Mouse (Mus musculus) forebrain, embryonic 15.5 days (tissue): ENCODE results near the gene Ficd. TPM values are rescaled to one million over a fixed set of nuclear protein-coding genes. Genes with fewer than 3 reads are reported as not detected.
A peak's percentile ranks its signal among the peaks of the same experiment; 100 is the strongest.
"Not testable (repeated sequence)": the region's sequence is repeated elsewhere in the genome, so short reads cannot be mapped to it uniquely, and the experiment has no call there.

ENCODE experiments used
- ATAC-seq: fragments of 200-750 bp; cut with Nextera tagmentation; replicated peaks from 2 replicates; pipeline ENCODE4 v1.8.0; 2017; ENCODE audit warnings: mild to moderate bottlenecking, moderate TSS enrichment, moderate library complexity
- H3K27ac ChIP-seq: fragments of 300-500 bp; sonication (generic); replicated peaks from 2 replicates; pipeline ENCODE4 v1.5.1; 2015; ENCODE audit warnings: mild to moderate bottlenecking, inconsistent platforms
- H3K27me3 ChIP-seq: fragments of 300-500 bp; sonication (generic); 2 replicates; pipeline ENCODE4 v1.6.1; 2015; ENCODE audit warnings: inconsistent platforms
- H3K36me3 ChIP-seq: fragments of 300-500 bp; sonication (generic); 2 replicates; pipeline ENCODE4 v1.6.1; 2015; ENCODE audit warnings: mild to moderate bottlenecking, inconsistent platforms
- H3K4me1 ChIP-seq: fragments of 300-500 bp; sonication (generic); 2 replicates; pipeline ENCODE4 v1.6.1; 2015; ENCODE audit warnings: inconsistent platforms
- H3K4me2 ChIP-seq: fragments of 300-500 bp; sonication (generic); replicated peaks from 2 replicates; pipeline ENCODE4 v1.6.1; 2015; ENCODE audit warnings: mild to moderate bottlenecking, inconsistent platforms
- H3K4me3 ChIP-seq: fragments of 300-500 bp; sonication (generic); 2 replicates; pipeline ENCODE4 v1.5.1; 2015; ENCODE audit warnings: mild to moderate bottlenecking, inconsistent platforms
- H3K9ac ChIP-seq: fragments of 300-500 bp; sonication (generic); replicated peaks from 2 replicates; pipeline ENCODE4 v1.6.1; 2015; ENCODE audit warnings: mild to moderate bottlenecking, inconsistent platforms
- H3K9me3 ChIP-seq: fragments of 300-500 bp; sonication (generic); 2 replicates; pipeline ENCODE4 v1.6.1; 2016; ENCODE audit warnings: inconsistent platforms
- WGBS: fragments of 180-500 bp; shearing (Covaris S2); methylation state at CpG from one replicate; pipeline ENCODE4 v1.1.7; 2015; ENCODE audit warnings: mixed read lengths; 5-methylcytosine and 5-hydroxymethylcytosine counted together
- polyA plus RNA-seq: library from polyadenylated mRNA; unstranded; fragments of >200 nt; fragmentation: Nextera tagmentation; extraction: Ambion mirVana; gene quantifications from 2 replicates; pipeline ENCODE4 v1.2.1, GENCODE M21; 2015

Ficd gene
- polyA plus RNA-seq, 1 experiment from 2014 or later, result 9.0 TPM

- Histone ChIP-seq H3K4me3 (no peak overlapping the region), H3K36me3 (peaks cover 28% of the 10 kb centered on the region), H3K9me3 (no peaks in the 10 kb centered on the region), H3K4me1 (no peaks in the 10 kb centered on the region), H3K27ac (no peak overlapping the region), H3K9ac (no peak overlapping the region), H3K4me2 (no peak overlapping the region), H3K27me3 (peaks cover 10% of the 10 kb centered on the region; the same call in 1 of the 2 replicates)
- ATAC-seq, result 0 out of 2 replicates have a peak, but pooled peaks have one; percentile 38
- WGBS, result 97% methylated on average over 3 of the region's 3 CpGs
Measured at GRCm38 (mm10) chr5:113780082-113780752, 44.6 kb downstream of the Ficd start.

DNA sequence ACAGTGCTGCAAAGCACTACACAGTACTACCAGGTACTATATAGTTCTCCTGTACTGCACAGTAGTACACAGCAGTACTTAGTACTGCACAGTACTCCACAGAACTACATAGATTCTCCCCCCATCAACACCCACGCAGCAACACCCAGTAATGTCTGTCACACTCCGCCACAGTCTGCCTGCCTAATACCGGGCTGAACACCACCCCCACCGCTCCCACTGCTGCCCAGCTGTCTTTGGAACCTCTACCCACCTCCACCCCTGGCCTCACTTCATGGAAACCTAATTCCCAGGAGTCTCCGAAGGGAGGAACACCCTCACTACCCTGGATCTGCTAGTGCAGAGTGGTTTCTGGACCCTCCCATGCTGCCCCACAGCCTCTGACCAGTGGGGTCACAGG lies 45.2 kb downstream of the Ficd start:
- Histone ChIP-seq H3K27ac (no peak overlapping the region), H3K9ac (no peak overlapping the region), H3K27me3 (peaks cover 10% of the 10 kb centered on the region; the same call in 1 of the 2 replicates), H3K9me3 (no peaks in the 10 kb centered on the region), H3K4me3 (no peak overlapping the region), H3K4me2 (no peak overlapping the region), H3K36me3 (peaks cover 23% of the 10 kb centered on the region), H3K4me1 (no peaks in the 10 kb centered on the region)
- ATAC-seq, result no peak
- 90% methylated on average over 5 of the region's 5 CpGs for WGBS

GRCm38 (mm10) chr5:113781254-113781653 lies 45.7 kb downstream of the Ficd start:
- no peak overlapping the region for H3K4me2 ChIP-seq
- no peaks in the 10 kb centered on the region for H3K4me1 ChIP-seq
- no peak overlapping the region for H3K4me3 ChIP-seq
- no peak overlapping the region for H3K27ac ChIP-seq
- no peak for ATAC-seq
- WGBS, result 87% methylated on average over 7 of the region's 7 CpGs
- H3K9me3 ChIP-seq, result no peaks in the 10 kb centered on the region
- H3K36me3 ChIP-seq, result peaks cover 18% of the 10 kb centered on the region
- no peak overlapping the region for H3K9ac ChIP-seq
- peaks cover 10% of the 10 kb centered on the region; the same call in 1 of the 2 replicates for H3K27me3 ChIP-seq

DNA sequence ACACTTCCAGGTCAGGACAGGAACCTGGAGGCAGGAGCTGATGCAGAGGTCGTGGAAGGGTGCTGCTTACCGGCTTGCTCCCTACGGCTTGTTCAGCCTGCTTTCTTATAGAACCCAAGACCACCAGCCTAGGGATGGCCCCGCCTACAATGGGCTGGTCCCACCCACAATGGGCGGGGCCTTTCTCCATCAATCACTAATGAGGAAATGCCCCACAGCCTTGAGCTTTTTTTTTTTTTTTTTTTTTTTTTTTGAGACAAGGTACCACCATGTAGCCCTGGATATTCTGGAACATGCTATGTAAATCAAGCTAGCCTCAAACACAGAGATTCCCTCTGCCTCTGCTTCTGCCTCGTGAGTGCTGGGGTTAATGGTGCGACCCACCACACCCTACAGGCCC lies 46.3 kb downstream of the Ficd start:
- Histone ChIP-seq H3K27me3 (peaks cover 10% of the 10 kb centered on the region; the same call in 1 of the 2 replicates), H3K36me3 (peaks cover 12% of the 10 kb centered on the region), H3K4me2 (no peak overlapping the region), H3K9ac (no peak overlapping the region), H3K4me1 (no peaks in the 10 kb centered on the region), H3K27ac (no peak overlapping the region), H3K4me3 (no peak overlapping the region), H3K9me3 (no peaks in the 10 kb centered on the region)
- 78% methylated on average over 7 of the region's 7 CpGs for WGBS
- ATAC-seq, result no peak

- no peaks in the 10 kb centered on the region for H3K4me1 ChIP-seq
- H3K9ac ChIP-seq, result no peak overlapping the region
- peaks cover 5% of the 10 kb centered on the region; the same call in 1 of the 2 replicates for H3K36me3 ChIP-seq
- no peak overlapping the region for H3K4me2 ChIP-seq
- H3K9me3 ChIP-seq, result no peaks in the 10 kb centered on the region
- no peak overlapping the region for H3K4me3 ChIP-seq
- ATAC-seq, result no peak
- WGBS, result 84% methylated on average over 7 of the region's 7 CpGs
- peaks cover 10% of the 10 kb centered on the region; the same call in 1 of the 2 replicates for H3K27me3 ChIP-seq
- H3K27ac ChIP-seq, result no peak overlapping the region
Measured at GRCm38 (mm10) chr5:113782624-113783023, 47.0 kb downstream of the Ficd start.

GRCm38 (mm10) chr5:113783581-113784001 lies 48.0 kb downstream of the Ficd start:
- Histone ChIP-seq H3K27me3 (peaks cover 10% of the 10 kb centered on the region; the same call in 1 of the 2 replicates), H3K9me3 (no peaks in the 10 kb centered on the region), H3K4me3 (no peak overlapping the region), H3K36me3 (0 out of 2 replicates have a peak, but pooled peaks cover 1% of the 10 kb centered on the region), H3K4me1 (no peaks in the 10 kb centered on the region), H3K27ac (no peak overlapping the region), H3K9ac (no peak overlapping the region), H3K4me2 (no peak overlapping the region)
- ATAC-seq, result no peak
- 20% methylated on average over 12 of the region's 12 CpGs for WGBS

- ATAC-seq, H3K4me1 ChIP-seq: not testable (repeated sequence)
- WGBS, result 42% methylated on average over 3 of the region's 3 CpGs
Measured at GRCm38 (mm10) chr5:113784104-113784503, 48.5 kb downstream of the Ficd start.

GRCm38 (mm10) chr5:113786985-113787384 lies 51.4 kb downstream of the Ficd start:
- Histone ChIP-seq H3K9ac (no peak overlapping the region), H3K4me3 (no peak overlapping the region), H3K9me3 (no peaks in the 10 kb centered on the region), H3K4me1 (no peaks in the 10 kb centered on the region), H3K27me3 (peaks cover 10% of the 10 kb centered on the region; the same call in 1 of the 2 replicates), H3K27ac (no peak overlapping the region), H3K36me3 (no peaks in the 10 kb centered on the region), H3K4me2 (no peak overlapping the region)
- WGBS, result 85% methylated on average over 5 of the region's 5 CpGs
- ATAC-seq, result no peak

More at GRCm38 (mm10) chr5:113784104-113784503, 48.5 kb downstream of the Ficd start:
- H3K4me2 ChIP-seq, H3K9me3 ChIP-seq, H3K27me3 ChIP-seq, H3K36me3 ChIP-seq, H3K9ac ChIP-seq, H3K27ac ChIP-seq, H3K4me3 ChIP-seq: not testable (repeated sequence)

- Histone ChIP-seq H3K36me3 (no peaks in the 10 kb centered on the region), H3K27ac (no peak overlapping the region), H3K4me1 (no peaks in the 10 kb centered on the region), H3K27me3 (0 out of 2 replicates have a peak, but pooled peaks cover 1% of the 10 kb centered on the region), H3K4me2 (no peak overlapping the region), H3K9me3 (no peaks in the 10 kb centered on the region), H3K4me3 (no peak overlapping the region), H3K9ac (no peak overlapping the region)
- no peak for ATAC-seq
- WGBS, result 49% methylated on average over 6 of the region's 6 CpGs
Measured at GRCm38 (mm10) chr5:113788645-113789044, 53.0 kb downstream of the Ficd start.

DNA sequence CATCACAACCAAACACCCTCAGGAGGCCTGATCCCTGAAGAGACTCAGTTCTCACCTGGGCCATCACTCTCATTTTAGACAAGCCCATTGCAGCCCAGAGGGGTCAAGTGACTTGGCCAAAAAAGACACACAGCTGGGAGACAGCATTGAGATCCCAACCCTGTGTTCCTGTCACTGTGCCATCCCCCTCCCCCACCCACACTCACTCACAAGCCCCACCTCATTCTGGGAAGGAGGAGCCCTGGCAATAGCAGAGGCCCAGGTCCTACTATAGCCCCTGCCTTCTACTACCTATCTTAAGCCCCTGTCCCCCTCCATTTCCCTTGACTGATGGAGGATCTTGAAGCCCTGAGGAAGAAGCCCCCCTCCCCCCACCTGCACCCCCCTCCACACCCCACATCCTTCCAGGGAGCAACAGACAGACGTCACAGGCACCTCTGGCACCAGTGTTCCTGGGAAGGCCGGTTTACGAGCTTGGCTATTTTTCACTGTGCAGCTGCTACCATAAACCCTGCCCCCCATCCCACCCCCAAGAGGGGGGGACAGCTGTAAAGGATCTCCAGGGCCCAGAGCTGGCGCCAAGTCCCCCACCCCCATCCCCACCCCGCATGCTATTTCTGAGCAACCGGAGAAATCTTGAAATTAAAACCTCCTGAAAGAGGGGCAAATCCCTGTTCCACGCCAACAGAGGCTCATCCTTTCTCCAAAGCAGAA lies 53.6 kb downstream of the Ficd start:
- ATAC-seq, result no peak
- WGBS, result 47% methylated on average over 7 of the region's 7 CpGs
- no peaks in the 10 kb centered on the region for H3K4me1 ChIP-seq
- H3K9me3 ChIP-seq, result no peaks in the 10 kb centered on the region
- H3K27me3 ChIP-seq, result no peaks in the 10 kb centered on the region
- no peak overlapping the region for H3K4me3 ChIP-seq
- no peak overlapping the region for H3K9ac ChIP-seq
- H3K4me2 ChIP-seq, result no peak overlapping the region
- no peak overlapping the region for H3K27ac ChIP-seq
- H3K36me3 ChIP-seq, result no peaks in the 10 kb centered on the region
